Mouse (Mus musculus) midbrain, embryonic 14.5 days (tissue): Measurements from ENCODE around the gene Oprd1. TPM values are rescaled to one million over a fixed set of nuclear protein-coding genes. Genes with fewer than 3 reads are reported as not detected.
A peak's percentile ranks its signal among the peaks of the same experiment; 100 is the strongest.

Experiments used
- ATAC-seq: fragments of 200-750 bp; cut with Nextera tagmentation; 2 replicates; pipeline ENCODE4 v1.8.0; 2017; ENCODE audit warnings: moderate number of reproducible peaks, moderate library complexity; ENCODE audit not compliant: low FRiP score, low TSS enrichment
- DNase-seq: peaks from one replicate; pipeline ENCODE4 v3.0.0-alpha.2; 2015
- H3K27ac ChIP-seq: fragments of 300-500 bp; sonication (generic); replicated peaks from 2 replicates; pipeline ENCODE4 v1.5.1; 2014; ENCODE audit warnings: mild to moderate bottlenecking, low read depth, low read length, moderate library complexity
- H3K27me3 ChIP-seq: fragments of 300-500 bp; sonication (generic); 2 replicates; pipeline ENCODE4 v1.6.1; 2014; ENCODE audit warnings: low read length, control low read depth, mixed read lengths; ENCODE audit not compliant: control insufficient read depth, insufficient read depth
- H3K36me3 ChIP-seq: fragments of 300-500 bp; sonication (generic); 2 replicates; pipeline ENCODE4 v1.6.1; 2014; ENCODE audit warnings: low read length, control low read depth; ENCODE audit not compliant: control insufficient read depth, insufficient read depth
- H3K4me1 ChIP-seq: fragments of 300-500 bp; sonication (generic); 2 replicates; pipeline ENCODE4 v1.6.1; 2014; ENCODE audit warnings: mild to moderate bottlenecking, antibody characterized with exemption, low read length, control low read depth; ENCODE audit not compliant: control insufficient read depth, insufficient read depth
- H3K4me2 ChIP-seq: fragments of 300-500 bp; sonication (generic); 2 replicates; pipeline ENCODE4 v1.6.1; 2014; ENCODE audit warnings: mild to moderate bottlenecking, low read length, moderate library complexity
- H3K4me3 ChIP-seq: fragments of 300-500 bp; sonication (generic); replicated peaks from 2 replicates; pipeline ENCODE4 v1.5.1; 2014; ENCODE audit warnings: low read depth, low read length
- H3K9ac ChIP-seq: fragments of 300-500 bp; sonication (generic); replicated peaks from 2 replicates; pipeline ENCODE4 v1.6.1; 2014; ENCODE audit warnings: mild to moderate bottlenecking, low read length, moderate library complexity
- H3K9me3 ChIP-seq: fragments of 300-500 bp; sonication (generic); 2 replicates; pipeline ENCODE4 v1.6.1; 2016; ENCODE audit warnings: low read length, control low read depth, mixed read lengths; ENCODE audit not compliant: control insufficient read depth
- WGBS: fragments of 180-500 bp; shearing (Covaris S2); extraction: QIAGEN DNeasy Blood & Tissue Kit; methylation state at CpG from one replicate; pipeline ENCODE4 v1.1.7; 2014; 5-methylcytosine and 5-hydroxymethylcytosine counted together
- polyA plus RNA-seq: library from polyadenylated mRNA; unstranded; fragments of >200 nt; fragmentation: Nextera tagmentation; extraction: Ambion mirVana; gene quantifications from 2 replicates; pipeline ENCODE4 v1.2.1, GENCODE M21; 2014

The Oprd1 gene
- polyA plus RNA-seq, 1 experiment from 2014 or later: 0.08 TPM

GRCm38 (mm10) chr4:132074077-132074932 lies 70.0 kb downstream of the Oprd1 start, which contains the start of gene Gm10300:
TSS of gene Gm10300 (plus strand) at chr4:132074697.
- Histone ChIP-seq H3K9ac (peak within 1 kb of the TSS; percentile 59), H3K9me3 (no peaks in the 10 kb centered on the region), H3K36me3 (no peaks in the 10 kb centered on the region), H3K4me2 (peak within 1 kb of the TSS; percentile 100), H3K4me1 (peaks cover 9% of the 10 kb centered on the region), H3K27me3 (peaks cover 11% of the 10 kb centered on the region; the same call in 1 of the 2 replicates), H3K4me3 (peak within 1 kb of the TSS; percentile 66), H3K27ac (0 out of 2 replicates have a peak within 1 kb of the TSS, but pooled peaks have one; percentile 8)
- WGBS: under 1% methylated on average over 42 of the region's 42 CpGs
- DNase-seq (peak; percentile 46), ATAC-seq (peak; percentile 28)

GRCm38 (mm10) chr4:132072946-132073345 lies 71.3 kb downstream of the Oprd1 start:
- no peaks in the 10 kb centered on the region for H3K9me3 ChIP-seq
- no peak overlapping the region for H3K9ac ChIP-seq
- no peak for DNase-seq
- no peak overlapping the region for H3K27ac ChIP-seq
- no peaks in the 10 kb centered on the region for H3K36me3 ChIP-seq
- ATAC-seq: no peak
- no peak overlapping the region for H3K4me3 ChIP-seq
- no peak overlapping the region for H3K4me2 ChIP-seq
- 60% methylated on average over 6 of the region's 6 CpGs for WGBS
- H3K4me1 ChIP-seq: peaks cover 9% of the 10 kb centered on the region
- peaks cover 11% of the 10 kb centered on the region; the same call in 1 of the 2 replicates for H3K27me3 ChIP-seq

- Histone ChIP-seq H3K27ac (no peak overlapping the region), H3K4me1 (peaks cover 9% of the 10 kb centered on the region), H3K9ac (no peak overlapping the region), H3K9me3 (no peaks in the 10 kb centered on the region), H3K4me2 (no peak overlapping the region), H3K27me3 (peaks cover 11% of the 10 kb centered on the region; the same call in 1 of the 2 replicates), H3K4me3 (no peak overlapping the region), H3K36me3 (no peaks in the 10 kb centered on the region)
- no peak for DNase-seq
- ATAC-seq: no peak
- 76% methylated on average over 3 of the region's 3 CpGs for WGBS
These were observed 72.1 kb downstream of the Oprd1 start for GRCm38 (mm10) chr4:132072156-132072555.

GRCm38 (mm10) chr4:132071674-132072073 lies 72.6 kb downstream of the Oprd1 start:
- H3K4me2 ChIP-seq: no peak overlapping the region
- no peaks in the 10 kb centered on the region for H3K36me3 ChIP-seq
- H3K27me3 ChIP-seq: peaks cover 11% of the 10 kb centered on the region; the same call in 1 of the 2 replicates
- H3K27ac ChIP-seq: no peak overlapping the region
- DNase-seq (no peak), ATAC-seq (no peak)
- H3K4me1 ChIP-seq: peaks cover 9% of the 10 kb centered on the region
- no peak overlapping the region for H3K9ac ChIP-seq
- WGBS: 89% methylated on average over 2 of the region's 2 CpGs
- no peaks in the 10 kb centered on the region for H3K9me3 ChIP-seq
- H3K4me3 ChIP-seq: no peak overlapping the region

GRCm38 (mm10) chr4:132067938-132068235 lies 76.4 kb downstream of the Oprd1 start:
- Histone ChIP-seq H3K4me2 (no peak overlapping the region), H3K27me3 (0 out of 2 replicates have a peak, but pooled peaks cover 1% of the 10 kb centered on the region), H3K27ac (no peak overlapping the region), H3K4me3 (no peak overlapping the region), H3K9me3 (no peaks in the 10 kb centered on the region), H3K9ac (no peak overlapping the region), H3K36me3 (no peaks in the 10 kb centered on the region), H3K4me1 (no peaks in the 10 kb centered on the region)
- no peak for ATAC-seq
- DNase-seq: no peak
- 89% methylated on average over 2 of the region's 2 CpGs for WGBS

- DNase-seq: no peak
- no peak overlapping the region for H3K4me3 ChIP-seq
- no peak overlapping the region for H3K9ac ChIP-seq
- H3K27me3 ChIP-seq: no peaks in the 10 kb centered on the region
- no peak overlapping the region for H3K27ac ChIP-seq
- no peaks in the 10 kb centered on the region for H3K36me3 ChIP-seq
- no peak overlapping the region for H3K4me2 ChIP-seq
- no peak for ATAC-seq
- WGBS: 87% methylated on average over 14 of the region's 14 CpGs
- no peaks in the 10 kb centered on the region for H3K4me1 ChIP-seq
- H3K9me3 ChIP-seq: no peaks in the 10 kb centered on the region
These were observed 77.0 kb downstream of the Oprd1 start for GRCm38 (mm10) chr4:132067112-132067937.

- Histone ChIP-seq H3K9me3 (no peaks in the 10 kb centered on the region), H3K4me2 (no peak overlapping the region), H3K36me3 (no peaks in the 10 kb centered on the region), H3K27me3 (no peaks in the 10 kb centered on the region), H3K27ac (no peak overlapping the region), H3K9ac (no peak overlapping the region), H3K4me1 (no peaks in the 10 kb centered on the region), H3K4me3 (no peak overlapping the region)
- peak; percentile 38 for DNase-seq
- 53% methylated on average over 10 of the region's 10 CpGs for whole genome bisulfite sequencing
- ATAC-seq: no peak
These were observed 78.0 kb downstream of the Oprd1 start for GRCm38 (mm10) chr4:132066101-132066773.

GRCm38 (mm10) chr4:132065578-132065977 lies 78.7 kb downstream of the Oprd1 start:
- WGBS: 81% methylated on average over 3 of the region's 3 CpGs
- Histone ChIP-seq H3K9me3 (no peaks in the 10 kb centered on the region), H3K4me2 (no peak overlapping the region), H3K27ac (no peak overlapping the region), H3K36me3 (no peaks in the 10 kb centered on the region), H3K4me1 (no peaks in the 10 kb centered on the region), H3K9ac (no peak overlapping the region), H3K4me3 (no peak overlapping the region), H3K27me3 (no peaks in the 10 kb centered on the region)
- ATAC-seq (no peak), DNase-seq (no peak)
